ENCODE assay signal across 17 mouse cellular contexts in genomic region chr19:21764013-21764412, GRCm38 (mm10). TPM values are rescaled to one million over a fixed set of nuclear protein-coding genes. Genes with fewer than 3 reads are reported as not detected.
A peak's percentile ranks its signal among the peaks of the same experiment; 100 is the strongest.
DNase-seq lines count a peak whose midpoint lies in the region; ATAC-seq and TF ChIP-seq lines count a peak whose summit lies in the region.
"Had no signal": no experiment of that assay in that cellular context is flagged by ENCODE, and none has a peak within 500 bp of the region (broad histone marks: within the 10 kb centered on the region; RNA-seq: fewer than 3 reads in every experiment).

No protein-coding gene starts in this region.

- ATAC-seq in forebrain, postnatal 0 days: no peak
- ATAC-seq in common myeloid progenitor, adult 5-6 weeks (replicated peaks; ENCODE audit: low read depth, poor library complexity, severe bottlenecking): 0 out of 2 replicates have a peak, but pooled peaks have one; percentile 50
- ATAC-seq: hindbrain, embryonic 16.5 days had no signal

- TF ChIP-seq CTCF in forebrain, postnatal 0 days (IDR thresholded peaks at IDR 0.05; ENCODE audit: low read depth): peak; percentile 37; the same call in 1 of the 2 replicates
- peak; percentile 36 for TF ChIP-seq CTCF in left cerebral cortex, adult 2 months (IDR thresholded peaks at IDR 0.05)

- H3K9ac ChIP-seq in forebrain, postnatal 0 days: no peak overlapping the region
- H3K9ac ChIP-seq: embryonic facial prominence, embryonic 13.5 days; limb, embryonic 13.5 days had no signal

- intact Hi-C loops in left cerebral cortex, adult 2 months (cut with DNase I): no loop called here

- no peaks in the 10 kb centered on the region for H3K4me1 ChIP-seq in forebrain, postnatal 0 days (ENCODE audit: insufficient read depth)
- H3K4me1 ChIP-seq in forebrain, embryonic 10.5 days: peaks cover 9% of the 10 kb centered on the region; the same call in 1 of the 2 replicates
- H3K4me1 ChIP-seq: embryonic facial prominence, embryonic 13.5 days had no signal

- no peak overlapping the region for H3K4me3 ChIP-seq in forebrain, postnatal 0 days (ENCODE audit: low read depth, low read length)
- no peak overlapping the region for H3K4me3 ChIP-seq in forebrain, embryonic 10.5 days
- no peak overlapping the region for H3K4me3 ChIP-seq in left cerebral cortex, adult 2 months
- H3K4me3 ChIP-seq: embryonic facial prominence, embryonic 13.5 days; limb, embryonic 13.5 days had no signal

- no peaks in the 10 kb centered on the region for H3K36me3 ChIP-seq in forebrain, postnatal 0 days (ENCODE audit: insufficient read depth)
- H3K36me3 ChIP-seq in forebrain, embryonic 10.5 days (replicated peaks): no peaks in the 10 kb centered on the region
- H3K36me3 ChIP-seq: embryonic facial prominence, embryonic 13.5 days; limb, embryonic 13.5 days had no signal

- no peaks in the 10 kb centered on the region for H3K27me3 ChIP-seq in forebrain, postnatal 0 days (ENCODE audit: insufficient read depth, low read length)
- no peaks in the 10 kb centered on the region for H3K27me3 ChIP-seq in forebrain, embryonic 10.5 days (ENCODE audit: poor library complexity, severe bottlenecking)
- H3K27me3 ChIP-seq: embryonic facial prominence, embryonic 13.5 days; limb, embryonic 13.5 days had no signal

- no peaks in the 10 kb centered on the region for H3K9me3 ChIP-seq in forebrain, postnatal 0 days (ENCODE audit: low read length)
- no peaks in the 10 kb centered on the region for H3K9me3 ChIP-seq in forebrain, embryonic 10.5 days
- H3K9me3 ChIP-seq: embryonic facial prominence, embryonic 13.5 days; limb, embryonic 13.5 days had no signal

- no peak for DNase-seq in forebrain, postnatal 0 days
- DNase-seq in forebrain, embryonic 10.5 days (ENCODE audit: extremely low spot score, low spot score): no peak
- DNase-seq in left cerebral cortex, adult 2 months (ENCODE audit: extremely low spot score in 1 of 2, low spot score in 2 of 2): no peak
- no peak for DNase-seq in left cerebral cortex, adult 9 months (ENCODE audit: low spot score in 2 of 2)
- peak; percentile 70 for DNase-seq in 416B (ENCODE audit: low read depth)
- no peak for DNase-seq in testis, postnatal 10 days (ENCODE audit: low spot score)
- no peak for DNase-seq in adrenal gland, postnatal 4 days (ENCODE audit: low spot score in 2 of 2)
- DNase-seq: adrenal gland, postnatal 25 days; cerebellum, adult 11 months; heart, adult 18-20 months; heart, postnatal 14 days; kidney, adult 9 months; midbrain, embryonic 14.5 days had no signal

- no peak overlapping the region for H3K27ac ChIP-seq in forebrain, postnatal 0 days (ENCODE audit: low read depth, low read length)
- H3K27ac ChIP-seq in forebrain, embryonic 10.5 days: no peak overlapping the region
- H3K27ac ChIP-seq in left cerebral cortex, adult 2 months: no peak overlapping the region
- H3K27ac ChIP-seq: embryonic facial prominence, embryonic 13.5 days; limb, embryonic 13.5 days had no signal

- WGBS in forebrain, postnatal 0 days: 76% methylated on average over 2 of the region's 2 CpGs
- 79% methylated on average over 2 of the region's 2 CpGs for WGBS in forebrain, embryonic 10.5 days

- no peak overlapping the region for H3K4me2 ChIP-seq in forebrain, postnatal 0 days (ENCODE audit: low read depth)
- H3K4me2 ChIP-seq: embryonic facial prominence, embryonic 13.5 days; limb, embryonic 13.5 days had no signal

RNA-seq across cellular contexts. Expression of gene Cemip2, which starts 14.1 kb away (rescaled TPM):
- total RNA-seq in forebrain, postnatal 0 days (2014; rRNA removed): 30.7 and 42.5 TPM in 2 replicates
- 13.4 and 17.4 TPM in 2 replicates for polyA plus RNA-seq in forebrain, postnatal 0 days (2015; fragmentation: Nextera tagmentation; extraction: Ambion mirVana)
- polyA plus RNA-seq in forebrain, embryonic 10.5 days (2016; fragmentation: Nextera tagmentation; extraction: Ambion mirVana): 56.4 and 58.7 TPM in 2 replicates
- 10 to 100 TPM; 15.0 to 15.6 TPM for total RNA-seq in left cerebral cortex, adult 2 months (2021)
- total RNA-seq in common myeloid progenitor, adult 5-6 weeks (2017): 7.3 and 9.6 TPM in 2 replicates
- total RNA-seq in adrenal gland, postnatal 4 days (2021): 10 to 100 TPM; 27.1 to 29.9 TPM
